Mouse (Mus musculus) ES-Bruce4 (cell line): Measurements from ENCODE around the gene Med15. TPM values are rescaled to one million over a fixed set of nuclear protein-coding genes. Genes with fewer than 3 reads are reported as not detected.

Experiments used
- H3K27ac ChIP-seq: 2 replicates; pipeline ENCODE4 v1.5.1; 2012; ENCODE audit warnings: low read length, inconsistent platforms; ENCODE audit not compliant: insufficient read depth
- H3K27me3 ChIP-seq: 2 replicates; pipeline ENCODE4 v1.6.1; 2012; ENCODE audit warnings: mild to moderate bottlenecking, low read length, inconsistent platforms; ENCODE audit not compliant: control insufficient read depth, poor library complexity, insufficient read depth, severe bottlenecking
- H3K36me3 ChIP-seq: 2 replicates; pipeline ENCODE4 v1.6.1; 2012; ENCODE audit warnings: inconsistent platforms, mild to moderate bottlenecking, low read length, moderate library complexity; ENCODE audit not compliant: control insufficient read depth, poor library complexity, insufficient read depth, severe bottlenecking
- H3K4me1 ChIP-seq: one replicate; pipeline ENCODE4 v1.8.1; 2011; ENCODE audit warnings: low read length; ENCODE audit not compliant: control insufficient read depth, insufficient read depth
- H3K4me3 ChIP-seq: 2 replicates; pipeline ENCODE4 v1.5.1; 2011; ENCODE audit warnings: low read depth, mild to moderate bottlenecking, low read length
- H3K9ac ChIP-seq: 2 replicates; pipeline ENCODE4 v1.6.1; 2012; ENCODE audit warnings: low read depth, mild to moderate bottlenecking, inconsistent platforms; ENCODE audit not compliant: poor library complexity, severe bottlenecking
- H3K9me3 ChIP-seq: replicated peaks from 2 replicates; pipeline ENCODE4 v1.6.1; 2012; ENCODE audit warnings: mild to moderate bottlenecking, low read length, inconsistent platforms; ENCODE audit not compliant: control insufficient read depth, poor library complexity, insufficient read depth, severe bottlenecking
- CTCF ChIP-seq: IDR thresholded peaks from one replicate; pipeline ENCODE4 v1.8.1; 2011; ENCODE audit warnings: low read depth, low read length
- EP300 ChIP-seq: IDR thresholded peaks from 2 replicates; pipeline ENCODE4 v1.6.1; 2011; ENCODE audit warnings: low read depth, low read length; ENCODE audit not compliant: insufficient read depth
- POLR2A ChIP-seq: IDR thresholded peaks from one replicate; pipeline ENCODE4 v1.8.1; 2011; ENCODE audit warnings: low read length; ENCODE audit not compliant: insufficient read depth
- polyA plus RNA-seq: library from polyadenylated mRNA; stranded (reverse); fragments of >200 nt; gene quantifications from 2 replicates; pipeline ENCODE4 v1.2.4, GENCODE M21; 2011; ENCODE audit warnings: low read depth; ENCODE audit not compliant: missing spikeins, insufficient read depth, insufficient read length

Gene Med15
- polyA plus RNA-seq: 51.5 and 54.7 TPM in 2 replicates

DNA sequence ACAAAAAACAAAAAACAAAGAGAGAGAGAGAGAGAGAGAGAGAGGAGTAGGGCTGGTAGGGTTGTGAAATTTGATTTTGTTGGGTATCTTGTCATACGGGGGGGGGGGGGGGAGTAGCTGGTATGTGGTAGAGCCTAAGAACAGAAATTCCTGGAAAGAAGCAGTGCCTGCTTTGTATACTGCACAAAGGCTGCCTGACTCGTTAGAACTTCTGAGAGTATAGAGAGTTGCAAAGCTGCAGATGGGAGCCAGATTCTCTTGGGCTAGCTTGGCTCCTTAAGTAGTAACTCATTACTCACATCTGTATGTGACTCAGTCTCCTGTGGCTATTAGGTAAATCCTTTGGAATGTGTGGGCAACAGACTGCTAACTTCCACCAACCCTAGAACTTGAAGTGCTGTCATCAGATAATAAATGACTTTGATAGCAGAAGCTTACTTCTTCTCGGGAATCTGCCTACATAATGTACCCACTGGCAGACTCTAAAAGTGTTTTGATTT is at the start of gene Med15:
Gene Med15 (minus strand): TSS at position 51 of the 500 bp plus-strand sequence.
- no peak within 1 kb of the TSS for H3K9ac ChIP-seq
- H3K36me3 ChIP-seq: no peaks in the 10 kb centered on the region
- H3K4me3 ChIP-seq: no peak within 1 kb of the TSS
- H3K4me1 ChIP-seq: no peaks in the 10 kb centered on the region
- no peak within 1 kb of the TSS for H3K27ac ChIP-seq
- no peak for TF ChIP-seq POLR2A
- no peak for TF ChIP-seq EP300
- TF ChIP-seq CTCF: no peak
- peaks cover 6% of the 10 kb centered on the region; the same call in 1 of the 2 replicates for H3K27me3 ChIP-seq
- no peaks in the 10 kb centered on the region for H3K9me3 ChIP-seq

DNA sequence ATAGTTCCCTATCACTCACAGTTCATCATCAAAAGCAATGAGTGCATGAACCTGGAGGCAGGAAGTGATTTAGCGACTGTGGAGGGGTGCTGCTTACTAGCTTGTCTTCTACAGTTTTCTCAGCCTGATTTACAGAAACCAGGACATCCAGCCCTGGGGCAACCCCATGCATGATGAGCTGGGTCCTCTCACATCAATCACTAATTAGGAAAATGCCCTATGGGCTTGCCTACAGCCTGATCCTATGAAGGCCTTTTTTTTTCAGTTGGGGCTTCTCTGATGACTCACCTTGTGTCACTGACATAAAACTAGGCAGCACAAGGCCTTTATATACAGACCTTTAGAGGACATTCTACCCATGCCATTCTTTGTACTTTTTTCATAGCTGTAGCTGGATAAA is 47.0 kb upstream of the Med15 start:
- Histone ChIP-seq H3K9me3 (no peaks in the 10 kb centered on the region), H3K9ac (no peak overlapping the region), H3K4me1 (no peaks in the 10 kb centered on the region), H3K27me3 (no peaks in the 10 kb centered on the region; the same call in 1 of the 2 replicates), H3K36me3 (peaks cover 22% of the 10 kb centered on the region), H3K4me3 (no peak overlapping the region), H3K27ac (no peak overlapping the region)
- TF ChIP-seq CTCF (no peak), POLR2A (no peak), EP300 (no peak)

DNA sequence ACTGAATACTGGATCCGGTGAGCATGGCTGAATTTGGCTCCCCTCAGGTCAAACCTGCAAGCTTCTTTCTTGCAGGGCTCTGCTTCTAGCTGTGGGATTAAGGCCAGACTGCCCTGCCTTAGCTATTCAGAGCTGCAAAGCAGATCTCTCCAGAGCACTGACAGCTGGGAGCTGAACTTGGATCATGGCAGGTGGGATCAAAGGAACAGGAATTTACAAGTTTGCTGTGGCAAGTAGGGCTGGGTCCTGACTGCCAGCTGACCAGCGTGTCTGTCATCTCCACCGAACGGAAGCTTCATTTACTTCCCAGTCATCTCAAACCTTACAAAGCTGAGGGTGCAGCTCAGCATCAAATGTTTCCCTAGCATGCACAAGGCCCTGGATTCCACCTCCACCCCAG is 45.5 kb upstream of the Med15 start:
- H3K9ac ChIP-seq: no peak overlapping the region
- no peak overlapping the region for H3K4me3 ChIP-seq
- no peak overlapping the region for H3K27ac ChIP-seq
- H3K36me3 ChIP-seq: peaks cover 16% of the 10 kb centered on the region
- no peaks in the 10 kb centered on the region for H3K9me3 ChIP-seq
- H3K27me3 ChIP-seq: no peaks in the 10 kb centered on the region; the same call in 1 of the 2 replicates
- no peaks in the 10 kb centered on the region for H3K4me1 ChIP-seq
- TF ChIP-seq POLR2A (no peak), EP300 (no peak), CTCF (no peak)

DNA sequence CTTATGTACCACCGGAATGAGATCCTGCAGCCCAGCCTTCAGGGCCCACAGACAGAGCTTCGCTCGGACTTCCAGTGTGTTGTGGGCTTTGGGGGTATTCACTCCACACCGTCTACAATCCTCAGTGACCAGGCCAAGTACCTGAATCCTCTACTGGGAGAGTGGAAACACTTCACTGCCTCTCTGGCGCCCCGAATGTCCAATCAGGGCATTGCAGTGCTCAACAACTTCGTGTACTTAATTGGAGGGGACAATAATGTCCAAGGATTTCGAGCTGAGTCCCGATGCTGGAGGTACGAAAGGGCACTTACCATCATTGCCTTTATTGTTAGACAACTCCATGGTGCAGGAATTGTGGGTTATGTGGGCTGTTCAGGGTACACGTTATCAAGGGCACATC is 44.1 kb upstream of the Med15 start:
- TF ChIP-seq POLR2A: no peak
- peak; percentile 60 for TF ChIP-seq CTCF

DNA sequence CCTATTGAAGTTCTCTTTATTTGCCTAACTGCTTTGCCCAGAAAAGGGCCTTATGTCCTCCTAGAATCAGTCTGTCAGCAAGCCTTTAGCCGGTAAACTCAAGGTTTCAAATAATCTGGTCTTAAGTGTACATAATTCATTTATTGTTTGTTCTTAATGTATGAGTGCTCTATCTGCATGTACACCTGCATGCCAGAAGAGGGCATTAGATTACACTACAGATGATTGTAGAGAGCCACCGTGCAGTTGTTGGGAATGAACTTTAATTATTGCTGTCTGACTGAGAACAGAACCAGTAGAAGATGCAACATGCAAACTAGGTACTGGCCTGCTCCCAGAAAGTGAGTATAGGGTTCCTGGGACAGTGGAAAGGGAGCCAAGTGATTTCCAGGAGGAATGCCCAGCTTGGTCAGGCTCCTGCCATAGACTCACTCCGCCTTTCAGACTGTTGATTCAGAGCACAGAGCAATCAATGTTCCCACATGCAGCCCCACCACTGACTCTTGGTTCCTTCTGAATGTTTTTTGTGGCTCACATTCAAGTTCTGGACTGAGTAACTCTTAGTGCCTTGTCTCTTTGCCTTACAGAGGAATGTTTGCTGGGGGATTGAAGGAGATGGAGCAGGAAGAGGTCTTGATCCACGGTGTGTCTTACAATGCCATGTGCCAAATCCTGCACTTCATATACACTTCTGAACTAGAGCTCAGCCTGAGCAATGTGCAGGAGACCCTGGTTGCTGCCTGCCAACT is 38.6 kb upstream of the Med15 start:
- H3K9ac ChIP-seq: no peak overlapping the region

More for the DNA sequence above, 44.1 kb upstream of the Med15 start:
- Histone ChIP-seq H3K36me3 (peaks cover 16% of the 10 kb centered on the region), H3K9ac (no peak overlapping the region), H3K27ac (no peak overlapping the region), H3K9me3 (no peaks in the 10 kb centered on the region), H3K4me3 (no peak overlapping the region), H3K27me3 (no peaks in the 10 kb centered on the region; the same call in 1 of the 2 replicates), H3K4me1 (no peaks in the 10 kb centered on the region)

DNA sequence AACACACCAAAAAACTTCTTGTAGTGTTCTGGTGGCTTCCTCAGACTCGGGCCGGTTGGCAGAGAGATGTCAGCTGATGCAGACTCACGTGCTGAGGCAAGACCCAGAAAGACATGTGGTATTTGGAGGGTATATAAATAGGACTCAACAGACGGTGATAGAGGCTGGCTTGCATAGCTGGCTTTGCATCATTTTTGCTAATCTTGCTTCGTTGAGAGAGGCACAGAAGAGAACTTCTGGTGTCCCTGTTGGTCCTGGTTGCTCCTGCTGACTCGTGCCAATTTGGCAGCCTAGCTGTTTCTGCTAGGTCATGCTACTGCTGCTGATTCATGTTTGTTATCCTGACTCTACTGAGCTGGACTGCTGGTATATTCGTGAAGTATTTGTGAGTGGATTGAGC is 36.1 kb upstream of the Med15 start:
- H3K9me3 ChIP-seq: no peaks in the 10 kb centered on the region
- no peaks in the 10 kb centered on the region for H3K27me3 ChIP-seq
- no peak for TF ChIP-seq EP300
- TF ChIP-seq CTCF: no peak
- no peak for TF ChIP-seq POLR2A
- H3K9ac ChIP-seq: no peak overlapping the region
- peaks cover 13% of the 10 kb centered on the region for H3K36me3 ChIP-seq
- H3K27ac ChIP-seq: no peak overlapping the region
- H3K4me1 ChIP-seq: no peaks in the 10 kb centered on the region
- H3K4me3 ChIP-seq: no peak overlapping the region

More for the DNA sequence above, 38.6 kb upstream of the Med15 start:
- Histone ChIP-seq H3K27ac (no peak overlapping the region), H3K4me1 (no peaks in the 10 kb centered on the region), H3K9me3 (no peaks in the 10 kb centered on the region), H3K36me3 (peaks cover 6% of the 10 kb centered on the region; the same call in 1 of the 2 replicates), H3K27me3 (no peaks in the 10 kb centered on the region), H3K4me3 (no peak overlapping the region)
- TF ChIP-seq POLR2A (no peak), EP300 (no peak), CTCF (no peak)
